In the genomic region with DNA sequence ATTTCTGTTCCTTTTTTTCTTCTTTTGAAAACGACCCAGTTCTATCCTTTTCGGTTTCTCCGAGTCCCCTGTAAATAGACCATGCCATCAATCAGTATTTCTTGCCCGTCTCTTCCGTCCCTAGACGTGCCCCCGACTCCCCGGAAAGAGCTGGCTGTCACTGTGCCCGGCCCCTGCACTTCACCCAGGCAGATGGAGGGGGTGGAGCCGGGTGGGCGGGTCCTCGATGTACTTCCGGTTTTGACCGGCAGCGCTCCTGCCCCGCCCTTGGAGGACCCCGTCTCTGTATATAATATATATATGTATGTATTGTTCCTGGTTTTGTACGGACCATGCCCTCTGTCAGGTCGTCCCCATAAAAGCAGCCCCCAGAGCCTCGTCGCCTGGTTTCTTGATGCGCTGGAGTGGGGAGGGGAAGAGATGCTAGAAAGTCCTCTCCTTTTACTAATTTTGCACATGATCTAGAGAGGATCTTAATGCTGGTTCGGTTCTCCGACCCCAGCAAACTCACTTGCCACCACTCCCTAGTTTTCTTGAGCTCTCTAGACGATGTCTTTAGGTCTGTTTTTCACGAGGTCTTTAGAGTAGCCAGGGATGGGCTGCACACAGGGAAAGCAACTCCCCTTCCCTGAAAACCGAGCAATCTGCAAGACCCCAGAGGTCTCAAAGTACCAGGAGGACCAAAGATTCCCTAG, we compare ENCODE assay signal across 9 mouse cellular contexts. TPM values are rescaled to one million over a fixed set of nuclear protein-coding genes. Genes with fewer than 3 reads are reported as not detected.
DNase-seq lines count a peak whose midpoint lies in the region; ATAC-seq lines count a peak whose summit lies in the region.
"Had no signal": no experiment of that assay in that cellular context is flagged by ENCODE, and none has a peak within 500 bp of the region (broad histone marks: within the 10 kb centered on the region; RNA-seq: fewer than 3 reads in every experiment).

No protein-coding gene starts in this region.

- peak; percentile 40 for ATAC-seq in hindbrain, embryonic 13.5 days (ENCODE audit: low FRiP score)

- H3K4me1 ChIP-seq in hindbrain, embryonic 13.5 days (replicated peaks): peaks cover 49% of the 10 kb centered on the region
- H3K4me1 ChIP-seq in megakaryocyte, embryonic 14.5 days: peaks cover 81% of the 10 kb centered on the region

- H3K4me2 ChIP-seq in hindbrain, embryonic 13.5 days: peak overlapping the region; percentile 69

- H3K4me3 ChIP-seq in hindbrain, embryonic 13.5 days: peak overlapping the region; percentile 37
- H3K4me3 ChIP-seq in megakaryocyte, embryonic 14.5 days (replicated peaks): peak overlapping the region; percentile 99

- H3K27ac ChIP-seq in hindbrain, embryonic 13.5 days: peak overlapping the region; percentile 98

- H3K36me3 ChIP-seq in hindbrain, embryonic 13.5 days: peaks cover 44% of the 10 kb centered on the region
- peaks cover 61% of the 10 kb centered on the region for H3K36me3 ChIP-seq in megakaryocyte, embryonic 14.5 days (replicated peaks; ENCODE audit: low read length)

- peak overlapping the region; percentile 70 for H3K9ac ChIP-seq in hindbrain, embryonic 13.5 days

- DNase-seq in adrenal gland, adult (ENCODE audit: inconsistent age in 2 of 2, low spot score in 1 of 2): peak; percentile 88 to 95
- peak; percentile 95 to 96 for DNase-seq in cerebellum, postnatal 10 days
- peak; percentile 40 to 59 for DNase-seq in frontal cortex, postnatal 25 days (ENCODE audit: low spot score in 2 of 2)
- peak; percentile 69 to 76 for DNase-seq in left cerebral cortex, postnatal 25 days (ENCODE audit: low spot score in 2 of 2)
- DNase-seq in right cerebral cortex, postnatal 14 days: peak; percentile 75
- DNase-seq in adipocyte (ENCODE audit: low spot score): no peak

- 2% methylated on average over 27 of the region's 27 CpGs for WGBS in hindbrain, embryonic 13.5 days

- no peaks in the 10 kb centered on the region for H3K27me3 ChIP-seq in hindbrain, embryonic 13.5 days
- no peaks in the 10 kb centered on the region for H3K27me3 ChIP-seq in megakaryocyte, embryonic 14.5 days (replicated peaks)

- H3K9me3 ChIP-seq in hindbrain, embryonic 13.5 days: no peaks in the 10 kb centered on the region
- no peaks in the 10 kb centered on the region for H3K9me3 ChIP-seq in megakaryocyte, embryonic 14.5 days

- intact Hi-C loops in left cerebral cortex, postnatal 25 days (cut with DNase I): no loop called here

RNA-seq across cellular contexts. Expression of a gene that starts 3.0 kb away (rescaled TPM):
- polyA plus RNA-seq in hindbrain, embryonic 13.5 days (2015; fragmentation: Nextera tagmentation; extraction: Ambion mirVana): 132 and 142 TPM in 2 replicates
- total RNA-seq in left cerebral cortex, postnatal 25 days (2021): 10 to 100 TPM; 30.8 to 31.1 TPM
- 775 and 2,394 TPM in 2 replicates for polyA plus RNA-seq in megakaryocyte, embryonic 14.5 days (2012; ENCODE audit: insufficient read depth, low replicate concordance)

RNA-seq across cellular contexts. Expression of a gene that starts 15.8 kb away (rescaled TPM):
- 16.9 and 17.3 TPM in 2 replicates for polyA plus RNA-seq in hindbrain, embryonic 13.5 days (2015; fragmentation: Nextera tagmentation; extraction: Ambion mirVana)
- 100 to 1,000 TPM; 675 to 703 TPM for total RNA-seq in left cerebral cortex, postnatal 25 days (2021)
- 211 and 280 TPM in 2 replicates for polyA plus RNA-seq in megakaryocyte, embryonic 14.5 days (2012; ENCODE audit: insufficient read depth, low replicate concordance)

RNA-seq across cellular contexts. Expression of a gene that starts 30.5 kb away (rescaled TPM):
- polyA plus RNA-seq in hindbrain, embryonic 13.5 days (2015; fragmentation: Nextera tagmentation; extraction: Ambion mirVana): 0.23 and 0.52 TPM in 2 replicates
- under 1 TPM in 1 of 2 experiments, not detected in 1; 0.46 TPM for total RNA-seq in left cerebral cortex, postnatal 25 days (2021)
- polyA plus RNA-seq in megakaryocyte, embryonic 14.5 days (2012; ENCODE audit: insufficient read depth, low replicate concordance): 0.51 TPM in 1 of 2 replicates, not detected in the other

RNA-seq across cellular contexts. Expression of a gene that starts 34.5 kb away (rescaled TPM):
- 24.2 and 25.5 TPM in 2 replicates for polyA plus RNA-seq in hindbrain, embryonic 13.5 days (2015; fragmentation: Nextera tagmentation; extraction: Ambion mirVana)
- total RNA-seq in left cerebral cortex, postnatal 25 days (2021): 10 to 100 TPM; 87.3 to 88.7 TPM
- polyA plus RNA-seq in megakaryocyte, embryonic 14.5 days (2012; ENCODE audit: insufficient read depth, low replicate concordance): 35.1 and 38.6 TPM in 2 replicates

RNA-seq across cellular contexts. Expression of a gene that starts 39.3 kb away (rescaled TPM):
- not detected in 2 replicates for polyA plus RNA-seq in hindbrain, embryonic 13.5 days (2015; fragmentation: Nextera tagmentation; extraction: Ambion mirVana)
- not detected for total RNA-seq in left cerebral cortex, postnatal 25 days (2021)
- not detected in 2 replicates for polyA plus RNA-seq in megakaryocyte, embryonic 14.5 days (2012; ENCODE audit: insufficient read depth, low replicate concordance)
- total RNA-seq: left cerebral cortex, postnatal 14 days had no signal

Comparison
In these comparisons a context has a peak if more than half of its experiments do, and no peak if none do; other contexts are left out.
1. RNA of a gene that starts 15.8 kb away (polyA plus RNA-seq): 211 to 280 TPM in megakaryocyte, embryonic 14.5 days; 16.9 to 17.3 TPM in hindbrain, embryonic 13.5 days; every median in the first group is over 10 times any median in the second.